Mouse (Mus musculus): ENCODE data around the gene Ifnl2.
"Not testable (repeated sequence)": the region's sequence is repeated elsewhere in the genome, so short reads cannot be mapped to it uniquely, and the experiment has no call there.

DNA sequence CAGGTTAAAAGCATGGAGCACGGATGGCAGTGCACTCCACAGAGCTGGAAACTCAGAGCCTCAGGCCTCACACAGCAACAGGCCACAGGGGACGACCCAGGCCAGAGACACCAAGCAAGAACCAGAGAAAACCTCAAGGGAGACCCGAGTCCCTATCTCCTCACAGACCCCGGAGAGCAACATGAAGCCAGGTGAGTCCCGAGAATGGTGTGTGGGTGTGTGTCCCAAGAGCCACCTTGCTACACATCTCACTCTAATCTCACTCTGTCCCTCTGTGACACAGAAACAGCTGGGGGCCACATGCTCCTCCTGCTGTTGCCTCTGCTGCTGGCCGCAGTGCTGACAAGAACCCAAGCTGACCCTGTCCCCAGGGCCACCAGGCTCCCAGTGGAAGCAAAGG lies 12.3 kb upstream of the Ifnl2 start, which contains the start of gene Ifnl3:
- not testable (repeated sequence) for TF ChIP-seq POLR2A (IDR thresholded peaks at IDR 0.05; ENCODE audit: insufficient read depth, low read depth, low read length); CTCF (IDR thresholded peaks at IDR 0.05); EP300 (IDR thresholded peaks at IDR 0.05; ENCODE audit: insufficient read depth, low read depth, low read length)

All from heart, adult 2 months (tissue).